Mouse (Mus musculus) neural tube, embryonic 11.5 days (tissue): ENCODE data around the gene Dlg2. TPM values are rescaled to one million over a fixed set of nuclear protein-coding genes. Genes with fewer than 3 reads are reported as not detected.

Experiments
- ATAC-seq: fragments of 200-750 bp; cut with Nextera tagmentation; 2 replicates; pipeline ENCODE4 v1.8.0; 2017; ENCODE audit warnings: moderate number of reproducible peaks, mild to moderate bottlenecking, moderate TSS enrichment, moderate library complexity; ENCODE audit not compliant: insufficient read depth, low FRiP score, low TSS enrichment
- DNase-seq: peaks from one replicate; pipeline ENCODE4 v3.0.0-alpha.2; 2015; ENCODE audit warnings: low spot score
- H3K27ac ChIP-seq: fragments of 300-500 bp; sonication (generic); 2 replicates; pipeline ENCODE4 v1.5.1; 2014; ENCODE audit warnings: low read depth, mild to moderate bottlenecking, low read length
- H3K27me3 ChIP-seq: fragments of 300-500 bp; sonication (generic); 2 replicates; pipeline ENCODE4 v1.6.1; 2014; ENCODE audit warnings: mild to moderate bottlenecking, low read length, mixed read lengths; ENCODE audit not compliant: control insufficient read depth, insufficient read depth
- H3K36me3 ChIP-seq: fragments of 300-500 bp; sonication (generic); 2 replicates; pipeline ENCODE4 v1.6.1; 2014; ENCODE audit warnings: mild to moderate bottlenecking, low read length, moderate library complexity, mixed read lengths; ENCODE audit not compliant: control insufficient read depth, insufficient read depth
- H3K4me1 ChIP-seq: fragments of 300-500 bp; sonication (generic); 2 replicates; pipeline ENCODE4 v1.6.1; 2014; ENCODE audit warnings: low read length, mixed read lengths; ENCODE audit not compliant: control insufficient read depth, insufficient read depth
- H3K4me2 ChIP-seq: fragments of 300-500 bp; sonication (generic); 2 replicates; pipeline ENCODE4 v1.6.1; 2014; ENCODE audit warnings: low read depth, mild to moderate bottlenecking, moderate library complexity
- H3K4me3 ChIP-seq: fragments of 300-500 bp; sonication (generic); 2 replicates; pipeline ENCODE4 v1.5.1; 2014; ENCODE audit warnings: low read depth, low read length
- H3K9ac ChIP-seq: fragments of 300-500 bp; sonication (generic); 2 replicates; pipeline ENCODE4 v1.6.1; 2014; ENCODE audit warnings: mild to moderate bottlenecking, low read length
- H3K9me3 ChIP-seq: fragments of 300-500 bp; sonication (generic); 2 replicates; pipeline ENCODE4 v1.6.1; 2016; ENCODE audit warnings: low read length; ENCODE audit not compliant: control insufficient read depth
- WGBS: fragments of 180-500 bp; shearing (Covaris S2); extraction: QIAGEN DNeasy Blood & Tissue Kit; methylation state at CpG from one replicate; pipeline ENCODE4 v1.1.7; 2014; 5-methylcytosine and 5-hydroxymethylcytosine counted together
- polyA plus RNA-seq: library from polyadenylated mRNA; unstranded; fragments of >200 nt; fragmentation: Nextera tagmentation; extraction: Ambion mirVana; gene quantifications from 2 replicates; pipeline ENCODE4 v1.2.1, GENCODE M21; 2014

The Dlg2 gene
- polyA plus RNA-seq, 1 experiment from 2014 or later, result 5.1 TPM

GRCm38 (mm10) chr7:90588318-90588717, 111.8 kb downstream of the Dlg2 start:
- H3K9me3 ChIP-seq, result no peaks in the 10 kb centered on the region
- H3K4me2 ChIP-seq, result no peak overlapping the region
- no peaks in the 10 kb centered on the region for H3K36me3 ChIP-seq
- H3K9ac ChIP-seq, result no peak overlapping the region
- H3K27ac ChIP-seq, result no peak overlapping the region
- WGBS, result 84% methylated on average over 1 of the region's 1 CpGs
- no peak for DNase-seq
- H3K4me3 ChIP-seq, result no peak overlapping the region
- no peaks in the 10 kb centered on the region for H3K27me3 ChIP-seq
- no peak for ATAC-seq
- H3K4me1 ChIP-seq, result no peaks in the 10 kb centered on the region

- H3K4me1 ChIP-seq, result no peaks in the 10 kb centered on the region
- DNase-seq (no peak), ATAC-seq (no peak)
- H3K4me3 ChIP-seq, result no peak overlapping the region
- H3K9me3 ChIP-seq, result no peaks in the 10 kb centered on the region
- H3K27me3 ChIP-seq, result no peaks in the 10 kb centered on the region
- no peak overlapping the region for H3K4me2 ChIP-seq
- WGBS, result 66% methylated on average over 2 of the region's 2 CpGs
- H3K9ac ChIP-seq, result no peak overlapping the region
- H3K27ac ChIP-seq, result no peak overlapping the region
- no peaks in the 10 kb centered on the region for H3K36me3 ChIP-seq
Observed at GRCm38 (mm10) chr7:90609764-90610163, 133.3 kb downstream of the Dlg2 start.

GRCm38 (mm10) chr7:90630546-90630945, 154.1 kb downstream of the Dlg2 start:
- no peaks in the 10 kb centered on the region for H3K36me3 ChIP-seq
- H3K4me1 ChIP-seq, result no peaks in the 10 kb centered on the region
- H3K27ac ChIP-seq, result no peak overlapping the region
- H3K9ac ChIP-seq, result no peak overlapping the region
- no peak overlapping the region for H3K4me3 ChIP-seq
- no peaks in the 10 kb centered on the region for H3K27me3 ChIP-seq
- no peak overlapping the region for H3K4me2 ChIP-seq
- DNase-seq (no peak), ATAC-seq (no peak)
- no peaks in the 10 kb centered on the region for H3K9me3 ChIP-seq
- WGBS, result 89% methylated on average over 3 of the region's 3 CpGs

- DNase-seq (no peak), ATAC-seq (no peak)
- H3K9ac ChIP-seq, result no peak overlapping the region
- H3K36me3 ChIP-seq, result no peaks in the 10 kb centered on the region
- no peak overlapping the region for H3K4me2 ChIP-seq
- H3K27me3 ChIP-seq, result no peaks in the 10 kb centered on the region
- no peaks in the 10 kb centered on the region for H3K9me3 ChIP-seq
- H3K27ac ChIP-seq, result no peak overlapping the region
- H3K4me3 ChIP-seq, result no peak overlapping the region
- H3K4me1 ChIP-seq, result no peaks in the 10 kb centered on the region
- 89% methylated on average over 1 of the region's 1 CpGs for WGBS
Observed at GRCm38 (mm10) chr7:90649512-90649911, 173.0 kb downstream of the Dlg2 start.

GRCm38 (mm10) chr7:90651128-90651527, 174.7 kb downstream of the Dlg2 start:
- Histone ChIP-seq H3K9ac (no peak overlapping the region), H3K36me3 (no peaks in the 10 kb centered on the region), H3K4me1 (no peaks in the 10 kb centered on the region), H3K27ac (no peak overlapping the region), H3K9me3 (no peaks in the 10 kb centered on the region), H3K4me3 (no peak overlapping the region), H3K4me2 (no peak overlapping the region), H3K27me3 (no peaks in the 10 kb centered on the region)
- WGBS, result 74% methylated on average over 6 of the region's 6 CpGs
- ATAC-seq (no peak), DNase-seq (no peak)

- H3K4me1 ChIP-seq, result no peaks in the 10 kb centered on the region
- no peaks in the 10 kb centered on the region for H3K36me3 ChIP-seq
- H3K4me3 ChIP-seq, result no peak overlapping the region
- no peaks in the 10 kb centered on the region for H3K27me3 ChIP-seq
- WGBS, result 93% methylated on average over 2 of the region's 2 CpGs
- no peak for ATAC-seq
- DNase-seq, result no peak
- no peak overlapping the region for H3K9ac ChIP-seq
- H3K4me2 ChIP-seq, result no peak overlapping the region
- H3K9me3 ChIP-seq, result no peaks in the 10 kb centered on the region
- no peak overlapping the region for H3K27ac ChIP-seq
Observed at GRCm38 (mm10) chr7:90651611-90652010, 175.1 kb downstream of the Dlg2 start.

GRCm38 (mm10) chr7:90658593-90658992, 182.1 kb downstream of the Dlg2 start:
- Histone ChIP-seq H3K36me3 (no peaks in the 10 kb centered on the region), H3K4me3 (no peak overlapping the region), H3K9me3 (no peaks in the 10 kb centered on the region), H3K9ac (no peak overlapping the region), H3K27me3 (no peaks in the 10 kb centered on the region), H3K27ac (no peak overlapping the region), H3K4me2 (no peak overlapping the region), H3K4me1 (no peaks in the 10 kb centered on the region)
- ATAC-seq (no peak), DNase-seq (no peak)
- WGBS, result 78% methylated on average over 3 of the region's 3 CpGs

- ATAC-seq (no peak), DNase-seq (no peak)
- Histone ChIP-seq H3K36me3 (no peaks in the 10 kb centered on the region), H3K9ac (no peak overlapping the region), H3K4me2 (no peak overlapping the region), H3K4me3 (no peak overlapping the region), H3K9me3 (no peaks in the 10 kb centered on the region), H3K4me1 (no peaks in the 10 kb centered on the region), H3K27me3 (no peaks in the 10 kb centered on the region), H3K27ac (no peak overlapping the region)
Observed at GRCm38 (mm10) chr7:90694050-90694449, 217.6 kb downstream of the Dlg2 start.

- ATAC-seq, result no peak
- no peaks in the 10 kb centered on the region for H3K4me1 ChIP-seq
- H3K27me3 ChIP-seq, result no peaks in the 10 kb centered on the region
- no peak overlapping the region for H3K9ac ChIP-seq
- H3K27ac ChIP-seq, result no peak overlapping the region
- no peaks in the 10 kb centered on the region for H3K36me3 ChIP-seq
- no peak overlapping the region for H3K4me3 ChIP-seq
- H3K4me2 ChIP-seq, result no peak overlapping the region
- WGBS, result 75% methylated on average over 7 of the region's 7 CpGs
- no peak for DNase-seq
- H3K9me3 ChIP-seq, result no peaks in the 10 kb centered on the region
Observed at GRCm38 (mm10) chr7:90696181-90696950, 219.9 kb downstream of the Dlg2 start.
